Mouse (Mus musculus) c-Kit-positive CD71-negative TER-119-negative erythroid progenitor cells, embryonic 14.5 days (primary cell): ENCODE measurements around the gene Shmt1.
A peak's percentile ranks its signal among the peaks of the same experiment; 100 is the strongest.

Experiments
- DNase-seq: peaks from one replicate; pipeline ENCODE4 v3.0.0-alpha.2; 2013; ENCODE audit warnings: low read depth

Shmt1 gene

DNA sequence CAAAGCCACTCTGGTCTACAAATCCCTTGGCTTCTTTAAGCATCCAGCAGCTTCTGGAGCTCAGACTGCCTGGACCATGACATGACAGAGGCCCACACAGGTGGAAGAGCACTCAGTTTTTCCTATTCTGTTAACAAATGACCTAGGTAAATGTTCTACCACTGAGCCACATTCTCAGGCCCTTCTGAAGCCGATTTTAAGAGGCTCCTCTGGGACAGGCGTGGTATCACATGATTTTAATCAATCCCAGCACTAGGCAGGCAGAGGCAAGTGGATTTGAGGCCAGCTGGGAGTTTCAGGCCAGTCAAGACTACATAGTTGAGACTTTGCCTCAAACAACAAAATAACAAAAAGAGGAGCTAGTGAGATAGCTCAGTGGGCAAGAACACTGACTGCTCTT lies 21.0 kb downstream of the Shmt1 start:
- DNase-seq, result no peak

DNA sequence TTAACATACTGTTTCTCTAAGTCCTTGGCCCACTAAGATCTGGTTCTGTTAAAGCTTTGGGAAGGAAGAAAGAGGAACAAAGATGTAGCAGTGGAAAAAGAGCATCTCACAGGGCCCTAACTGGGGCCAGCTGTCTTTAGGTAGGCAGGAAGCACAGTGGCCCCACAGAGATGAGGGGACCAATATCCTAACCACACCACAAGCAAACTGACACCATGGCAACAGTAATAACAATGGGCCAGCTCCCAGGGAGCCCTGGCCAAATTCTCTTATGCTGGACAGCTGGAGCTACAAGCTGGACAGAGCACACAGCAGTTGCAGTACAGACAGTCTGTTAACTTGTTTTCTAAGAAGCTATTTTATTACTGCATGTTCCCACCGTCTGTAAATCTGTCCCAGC lies 23.9 kb downstream of the Shmt1 start:
- DNase-seq, result no peak

DNA sequence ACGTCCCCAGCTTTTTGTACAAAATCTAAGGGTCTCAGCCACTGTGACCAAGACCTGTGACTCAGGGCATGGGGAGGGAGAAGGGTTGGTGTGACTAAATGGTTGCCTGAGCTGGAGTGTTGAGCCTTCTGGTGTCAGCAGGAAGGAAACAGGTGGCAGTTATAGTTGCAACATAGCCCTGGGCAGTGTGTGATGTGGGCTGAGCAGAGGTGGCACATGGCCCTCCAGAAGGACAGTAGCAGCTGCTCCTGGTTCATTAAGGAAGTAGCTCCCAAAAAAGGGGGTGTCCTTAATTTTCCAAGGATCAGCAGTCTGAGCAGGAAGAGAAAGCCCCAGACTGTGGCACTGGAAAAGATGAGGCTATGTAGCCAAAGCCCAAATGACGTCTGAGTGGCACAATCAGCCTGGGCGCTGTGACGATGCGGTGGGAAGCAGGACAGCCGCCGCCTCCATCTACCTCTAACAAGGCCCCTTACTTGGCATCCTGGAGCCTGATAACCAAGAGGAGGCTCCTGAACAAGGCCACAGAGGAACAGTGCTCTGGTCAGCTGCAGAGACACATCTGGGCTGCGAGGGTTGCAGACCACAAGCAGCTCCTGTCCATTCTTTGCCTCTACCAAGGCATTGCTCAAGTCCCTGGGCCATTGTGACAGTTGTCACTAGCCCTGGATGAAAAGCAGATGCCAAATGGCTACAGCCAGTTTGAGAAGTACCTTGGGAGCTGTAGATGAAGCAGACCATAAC lies 27.2 kb downstream of the Shmt1 start:
- no peak for DNase-seq

DNA sequence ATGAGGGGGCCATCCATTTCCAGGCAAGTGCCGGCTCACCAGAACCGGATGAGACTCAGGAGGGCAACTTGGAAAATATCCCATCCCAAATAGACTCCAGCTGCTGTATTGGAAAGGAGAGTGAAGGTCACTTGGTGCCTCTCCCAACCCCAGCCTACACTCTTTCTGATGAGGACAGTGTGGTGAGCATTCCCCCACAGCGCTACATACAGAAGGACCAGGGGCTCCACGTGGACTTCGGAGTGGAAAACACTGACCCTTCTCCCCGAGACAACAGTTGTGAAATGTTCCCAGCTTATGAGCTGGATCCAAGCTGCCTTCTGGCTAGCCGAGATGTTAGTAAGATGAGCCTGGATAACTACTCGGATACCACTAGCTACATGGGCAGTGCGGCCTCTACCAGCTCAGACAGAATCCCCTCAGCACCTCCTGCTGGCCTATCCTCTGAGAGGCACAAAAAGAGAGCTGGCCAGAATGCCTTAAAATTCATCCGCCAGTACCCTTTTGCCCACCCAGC lies 31.8 kb downstream of the Shmt1 start:
- no peak for DNase-seq

DNA sequence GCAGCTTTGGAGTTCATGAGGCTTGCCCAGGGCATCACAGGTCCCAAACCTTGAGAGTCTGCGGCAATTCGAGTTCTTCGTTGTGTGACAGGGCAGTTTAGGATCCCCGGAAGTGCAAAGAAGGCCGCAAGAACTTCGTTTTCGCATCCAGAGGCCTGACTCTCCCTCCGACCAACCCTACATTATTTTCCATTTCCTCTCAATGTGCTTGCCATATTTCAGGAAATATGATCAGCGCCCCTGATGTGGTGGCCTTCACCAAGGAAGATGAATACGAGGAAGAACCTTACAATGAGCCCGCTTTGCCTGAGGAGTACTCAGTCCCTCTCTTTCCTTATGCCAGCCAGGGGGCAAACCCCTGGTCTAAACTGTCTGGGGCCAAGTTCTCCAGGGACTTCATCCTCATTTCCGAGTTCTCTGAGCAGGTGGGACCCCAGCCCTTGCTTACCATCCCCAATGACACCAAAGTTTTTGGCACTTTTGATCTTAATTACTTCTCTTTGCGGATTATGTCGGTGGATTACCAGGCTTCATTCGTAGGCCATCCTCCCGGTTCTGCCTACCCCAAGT lies 33.6 kb downstream of the Shmt1 start:
- DNase-seq, result no peak

DNA sequence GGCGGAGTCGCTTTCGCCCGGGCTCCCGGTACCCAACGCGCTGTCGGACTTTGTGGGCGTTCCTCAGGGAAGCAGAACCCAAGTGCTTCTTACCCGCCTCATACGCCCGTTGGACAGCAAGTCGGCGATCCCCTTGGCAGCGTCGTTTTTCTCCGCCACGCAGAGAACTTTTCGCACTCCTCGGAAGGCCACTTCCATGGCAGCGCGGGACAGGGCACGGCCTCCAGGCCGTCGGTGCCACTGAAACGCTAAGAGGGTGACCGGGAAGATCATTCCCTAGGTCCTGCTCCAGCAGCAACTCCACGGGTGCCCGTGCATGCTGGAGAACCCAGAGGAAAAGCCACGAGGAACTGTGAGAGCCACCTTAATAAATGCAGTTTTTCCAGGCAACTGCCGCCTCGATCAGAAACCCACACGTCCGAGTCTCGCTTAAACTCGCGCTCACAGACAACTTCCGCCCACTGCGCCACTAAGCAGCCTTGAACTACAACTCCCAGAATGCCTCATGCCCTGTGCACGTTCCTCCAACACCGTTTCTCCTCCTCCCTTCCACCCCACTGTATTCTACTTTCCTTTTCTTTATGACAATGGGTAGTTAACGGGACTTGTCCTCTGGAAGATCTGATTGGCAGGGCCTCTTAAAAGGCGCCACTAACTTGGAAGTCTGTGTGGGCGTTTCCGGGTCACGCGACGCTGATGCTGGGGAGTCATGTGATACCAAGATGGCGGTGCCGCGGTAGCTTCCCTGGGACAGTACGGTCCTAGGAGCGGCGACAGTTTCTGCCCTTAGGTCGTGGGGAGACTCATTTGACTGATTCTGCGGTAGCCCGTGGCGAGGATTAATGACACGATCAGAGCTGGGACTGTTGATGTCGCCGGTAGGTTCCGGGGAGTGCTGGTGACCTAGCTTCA lies 34.4 kb downstream of the Shmt1 start, which contains the start of the genes Top3a and Smcr8:
TSS of gene Top3a (minus strand) at position 537 of the 912 bp plus-strand sequence.
TSS of gene Smcr8 (plus strand) at position 696 of the 912 bp plus-strand sequence.
- peak; percentile 81 for DNase-seq

DNA sequence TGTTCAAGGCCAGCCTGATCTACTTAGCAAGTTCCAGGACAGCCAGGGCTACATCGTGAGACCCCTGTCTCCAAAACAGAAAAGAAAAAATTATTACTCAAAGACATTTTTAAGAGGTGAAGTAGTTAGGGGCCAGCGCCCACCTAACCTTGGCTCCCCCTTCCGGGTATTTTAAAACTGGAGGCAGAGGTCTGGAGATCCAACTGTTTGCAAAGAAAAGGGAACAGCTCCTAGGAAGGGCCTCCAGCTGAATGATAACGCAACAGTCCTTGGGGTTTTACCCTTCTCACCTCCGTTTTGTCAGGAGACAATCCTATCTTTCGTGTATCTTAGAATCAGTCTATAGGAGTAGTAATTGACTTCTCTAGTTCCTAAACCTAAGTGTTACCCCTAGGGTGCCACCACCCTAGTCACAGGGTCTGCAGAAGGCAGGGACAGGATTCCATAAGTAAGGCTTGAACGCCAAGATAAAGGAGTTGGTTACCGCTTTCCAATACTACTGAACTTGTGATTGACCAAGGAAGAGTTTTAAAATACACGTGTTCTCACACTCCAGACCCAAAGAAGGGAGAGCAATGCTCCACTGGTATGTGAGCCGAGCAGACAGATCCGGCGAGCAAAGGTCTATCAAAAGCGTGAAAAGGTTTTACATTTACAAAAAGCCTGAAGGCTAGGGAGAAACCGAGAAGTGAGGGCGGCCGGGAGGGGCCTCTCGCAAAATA lies 35.2 kb downstream of the Shmt1 start:
- DNase-seq, result no peak

DNA sequence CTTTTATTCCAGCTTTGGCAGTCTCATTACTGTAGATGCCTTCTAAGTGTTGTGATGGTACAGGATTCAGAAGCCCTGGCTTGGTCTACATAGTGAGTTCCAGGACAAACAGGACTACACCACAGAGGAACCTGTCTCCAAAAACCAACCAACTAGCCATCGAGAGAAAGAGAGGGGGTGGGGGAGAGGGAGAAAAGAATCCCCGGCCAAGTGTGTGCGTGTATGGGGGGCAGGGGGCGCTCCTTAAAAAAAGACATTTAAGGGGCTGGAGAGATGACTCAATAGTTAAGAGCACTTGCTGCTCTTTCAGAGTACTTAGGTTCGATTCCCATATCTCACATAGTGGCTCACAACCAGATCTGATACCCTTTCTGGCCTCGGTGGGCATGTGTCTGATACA lies 35.9 kb downstream of the Shmt1 start:
- no peak for DNase-seq

DNA sequence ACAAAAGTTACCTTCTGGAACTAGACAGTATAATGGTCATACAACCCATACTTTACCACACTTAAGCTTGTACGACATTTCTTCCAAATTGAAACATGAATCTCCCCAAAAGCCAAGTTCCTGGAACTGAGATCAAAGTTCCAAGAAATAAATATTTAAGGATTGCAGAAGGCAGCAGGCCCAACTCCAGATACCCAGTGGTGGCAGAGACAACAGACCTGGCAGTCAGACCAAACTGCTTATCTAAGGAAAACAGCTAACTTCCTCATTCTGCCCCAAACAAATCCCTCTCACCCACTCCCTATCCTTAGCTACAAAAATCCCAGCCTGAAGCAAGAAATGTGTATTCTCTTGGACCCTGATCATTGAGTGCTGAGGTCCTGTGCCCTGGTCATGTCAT lies 36.7 kb downstream of the Shmt1 start:
- DNase-seq, result no peak

DNA sequence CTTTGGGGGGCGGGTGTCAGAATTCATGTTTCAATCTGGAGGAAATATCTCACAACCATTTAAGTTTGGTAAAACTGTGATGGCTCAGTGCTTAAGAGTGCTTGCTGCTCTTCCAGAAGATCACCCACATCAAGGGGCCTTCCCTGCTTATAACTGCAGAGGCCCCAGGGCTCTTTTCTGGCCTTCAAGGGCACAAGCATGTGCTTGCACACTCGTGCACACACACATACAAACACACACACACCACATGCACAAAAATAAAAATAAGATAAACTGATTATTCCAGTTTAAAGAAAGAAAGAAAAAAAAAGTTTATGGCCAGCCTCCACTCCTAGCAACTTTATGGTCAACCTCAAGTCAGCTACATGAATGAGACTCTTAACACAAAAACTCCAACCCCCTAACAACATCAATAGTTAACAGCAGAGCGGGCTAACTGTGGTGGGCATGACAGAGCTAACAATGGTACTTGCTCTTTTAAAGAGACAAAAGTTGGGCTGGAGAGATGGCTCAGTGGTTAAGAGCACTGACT lies 37.3 kb downstream of the Shmt1 start:
- DNase-seq, result no peak

DNA sequence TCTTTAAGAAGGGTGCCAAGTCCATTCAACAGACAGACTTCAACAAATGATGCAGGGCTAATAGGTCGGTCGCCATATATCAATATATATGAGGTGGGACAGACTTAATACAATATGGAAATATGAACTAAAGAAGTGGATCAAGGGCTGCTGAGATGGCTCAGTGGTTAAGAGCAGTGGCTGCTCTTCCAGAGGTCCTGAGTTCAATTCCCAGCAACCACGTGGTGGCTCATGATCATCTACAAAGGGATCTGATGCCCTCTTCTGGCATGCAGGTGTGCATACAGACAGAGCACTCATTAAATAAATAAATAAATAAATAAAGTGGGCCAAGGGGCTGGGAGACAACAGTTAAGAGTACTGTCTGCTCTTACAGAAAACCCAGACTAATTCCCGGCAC lies 39.4 kb downstream of the Shmt1 start:
- no peak for DNase-seq

DNA sequence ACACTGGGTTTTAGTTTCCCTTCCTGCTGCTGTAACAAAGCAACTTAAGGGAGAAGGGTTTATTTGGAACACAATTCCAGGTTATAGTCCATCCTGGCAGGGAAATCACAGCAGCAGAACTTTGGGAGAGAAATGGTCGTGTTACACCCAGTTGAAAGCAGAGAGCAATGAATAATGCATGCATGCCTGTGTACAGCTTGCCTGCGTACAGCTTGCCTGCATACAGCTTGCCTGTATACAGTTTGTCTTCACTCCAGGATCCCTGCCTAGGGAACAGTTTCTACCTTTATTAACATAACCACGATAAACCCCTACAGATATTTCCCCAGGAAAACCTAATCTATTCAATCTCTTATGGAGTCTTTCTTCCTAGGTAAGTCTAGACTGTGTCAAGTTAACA lies 40.7 kb downstream of the Shmt1 start:
- no peak for DNase-seq

DNA sequence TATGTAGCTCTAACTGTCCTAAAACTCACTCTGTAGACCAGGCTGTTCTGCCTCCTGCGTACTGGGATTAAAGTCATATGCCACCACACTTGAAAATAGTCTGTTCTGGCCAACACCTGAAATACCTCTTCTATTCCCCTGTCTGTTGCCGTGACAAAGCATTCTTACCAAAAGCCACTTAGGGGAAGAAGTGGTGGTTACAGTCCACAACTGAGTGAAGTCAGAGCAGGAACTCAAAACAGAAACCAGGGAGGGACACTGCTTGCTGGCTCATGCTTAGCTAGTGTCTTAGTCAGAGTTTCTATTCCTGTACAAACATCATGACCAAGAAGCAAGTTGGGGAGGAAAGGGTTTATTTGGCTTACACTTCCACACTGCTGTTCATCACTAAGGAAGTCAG lies 42.2 kb downstream of the Shmt1 start:
- no peak for DNase-seq

DNA sequence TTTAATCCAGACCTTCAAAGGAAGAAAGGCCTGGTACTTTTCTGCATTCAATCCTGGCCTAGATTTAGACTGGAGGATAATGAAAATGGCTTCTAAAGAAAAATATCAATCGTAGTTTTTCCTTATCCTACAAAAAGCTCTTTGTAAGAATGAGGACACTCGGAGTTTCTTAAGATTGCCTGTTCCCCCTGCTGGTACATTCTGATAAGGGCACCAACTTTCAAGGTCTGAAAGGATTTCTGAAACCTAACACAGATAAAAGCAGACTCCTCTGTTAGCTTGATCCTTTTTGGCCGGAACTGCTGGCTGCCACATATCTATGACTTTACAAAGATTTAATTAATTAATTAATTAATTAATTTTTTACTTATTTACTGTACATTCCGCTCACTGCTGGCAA lies 44.5 kb downstream of the Shmt1 start:
- no peak for DNase-seq

DNA sequence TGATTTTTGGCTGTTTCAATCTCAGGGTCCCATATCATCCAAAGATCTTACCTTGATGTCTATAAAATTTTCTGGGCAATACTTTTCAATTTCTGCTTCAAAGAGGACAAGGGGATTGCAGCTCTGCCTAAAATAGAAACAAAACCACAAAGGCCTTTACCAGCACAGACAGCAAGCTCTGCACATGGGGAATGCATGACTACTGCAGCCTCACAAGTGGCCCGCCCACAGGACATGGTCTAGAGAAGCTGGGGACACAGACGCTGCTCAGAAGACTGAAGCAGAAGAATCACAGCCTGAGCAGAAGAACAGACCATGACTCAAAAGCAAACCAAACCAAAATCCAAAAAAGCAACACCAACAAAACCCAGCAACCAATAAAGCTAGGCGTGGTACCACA lies 49.8 kb downstream of the Shmt1 start:
- DNase-seq, result no peak

DNA sequence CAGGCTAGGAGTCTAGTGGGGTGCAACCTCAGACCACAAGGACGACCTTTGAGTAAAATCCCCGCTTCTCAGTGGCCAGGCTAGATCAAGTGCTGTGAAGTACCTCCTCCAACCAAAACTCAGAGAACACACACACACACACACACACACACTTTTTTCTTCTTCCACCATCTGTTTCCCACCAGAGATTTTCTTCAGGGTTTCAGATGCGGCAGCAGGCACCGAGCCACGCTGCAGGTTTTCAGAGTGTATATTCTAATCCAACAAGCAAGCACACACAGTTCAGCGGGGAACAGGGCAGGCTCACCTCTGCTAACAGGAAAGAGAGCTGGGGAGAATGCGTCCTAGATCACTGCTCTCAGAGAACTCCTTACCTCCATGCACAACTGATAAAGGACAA lies 55.9 kb downstream of the Shmt1 start:
- no peak for DNase-seq

DNA sequence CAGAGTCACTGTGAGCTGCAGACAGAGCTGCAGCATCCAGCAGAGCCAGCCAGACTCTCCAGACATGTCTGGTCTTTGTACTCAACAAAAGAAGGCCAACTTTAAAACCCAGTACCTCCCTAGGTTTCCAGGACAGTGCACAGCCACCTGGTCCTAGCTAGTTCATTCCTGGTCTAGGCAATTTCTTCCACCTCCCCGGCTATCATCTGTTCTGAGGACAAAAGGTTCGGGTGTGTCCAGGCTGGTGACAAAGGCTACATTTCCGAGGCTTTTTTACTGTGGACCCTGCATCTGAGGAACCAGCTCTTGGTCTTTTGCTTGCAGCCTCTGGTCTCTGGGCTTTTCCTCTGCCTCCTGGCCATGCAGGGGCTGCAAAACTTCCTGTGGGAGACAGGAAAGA lies 71.2 kb downstream of the Shmt1 start:
- no peak for DNase-seq
